Mouse (Mus musculus) stomach, embryonic 16.5 days (tissue): ENCODE measurements around the gene Megf8. TPM values are rescaled to one million over a fixed set of nuclear protein-coding genes. Genes with fewer than 3 reads are reported as not detected.

Source experiments
- ATAC-seq: fragments of 200-750 bp; cut with Nextera tagmentation; 2 replicates; pipeline ENCODE4 v1.8.0; 2017; ENCODE audit warnings: moderate number of reproducible peaks, moderate TSS enrichment; ENCODE audit not compliant: insufficient read depth, low FRiP score
- H3K27ac ChIP-seq: fragments of 300-500 bp; sonication (generic); 2 replicates; pipeline ENCODE4 v1.5.1; 2014; ENCODE audit warnings: low read length
- H3K27me3 ChIP-seq: fragments of 300-500 bp; sonication (generic); 2 replicates; pipeline ENCODE4 v1.6.1; 2014; ENCODE audit warnings: low read length, control low read depth, mixed read lengths; ENCODE audit not compliant: control insufficient read depth, insufficient read depth
- H3K36me3 ChIP-seq: fragments of 300-500 bp; sonication (generic); 2 replicates; pipeline ENCODE4 v1.6.1; 2014; ENCODE audit warnings: low read length; ENCODE audit not compliant: control insufficient read depth, insufficient read depth
- H3K4me1 ChIP-seq: fragments of 300-500 bp; sonication (generic); 2 replicates; pipeline ENCODE4 v1.6.1; 2014; ENCODE audit warnings: low read length, control low read depth, mixed read lengths; ENCODE audit not compliant: control insufficient read depth, insufficient read depth
- H3K4me2 ChIP-seq: fragments of 300-500 bp; sonication (generic); 2 replicates; pipeline ENCODE4 v1.6.1; 2014; ENCODE audit warnings: low read depth, low read length, mixed read lengths
- H3K4me3 ChIP-seq: fragments of 300-500 bp; sonication (generic); replicated peaks from 2 replicates; pipeline ENCODE4 v1.5.1; 2014; ENCODE audit warnings: mild to moderate bottlenecking, low read length
- H3K9ac ChIP-seq: fragments of 300-500 bp; sonication (generic); 2 replicates; pipeline ENCODE4 v1.6.1; 2014; ENCODE audit warnings: low read length
- H3K9me3 ChIP-seq: fragments of 300-500 bp; sonication (generic); replicated peaks from 2 replicates; pipeline ENCODE4 v1.6.1; 2016; ENCODE audit warnings: low read length, control low read depth; ENCODE audit not compliant: control insufficient read depth
- WGBS: fragments of 180-500 bp; shearing (Covaris S2); extraction: QIAGEN DNeasy Blood & Tissue Kit; methylation state at CpG from one replicate; pipeline ENCODE4 v1.1.7; 2014; 5-methylcytosine and 5-hydroxymethylcytosine counted together
- polyA plus RNA-seq: library from polyadenylated mRNA; unstranded; fragments of >200 nt; fragmentation: Nextera tagmentation; extraction: Ambion mirVana; gene quantifications from 2 replicates; pipeline ENCODE4 v1.2.1, GENCODE M21; 2015

Megf8 gene
- polyA plus RNA-seq, 1 experiment from 2014 or later, result 10.7 TPM

DNA sequence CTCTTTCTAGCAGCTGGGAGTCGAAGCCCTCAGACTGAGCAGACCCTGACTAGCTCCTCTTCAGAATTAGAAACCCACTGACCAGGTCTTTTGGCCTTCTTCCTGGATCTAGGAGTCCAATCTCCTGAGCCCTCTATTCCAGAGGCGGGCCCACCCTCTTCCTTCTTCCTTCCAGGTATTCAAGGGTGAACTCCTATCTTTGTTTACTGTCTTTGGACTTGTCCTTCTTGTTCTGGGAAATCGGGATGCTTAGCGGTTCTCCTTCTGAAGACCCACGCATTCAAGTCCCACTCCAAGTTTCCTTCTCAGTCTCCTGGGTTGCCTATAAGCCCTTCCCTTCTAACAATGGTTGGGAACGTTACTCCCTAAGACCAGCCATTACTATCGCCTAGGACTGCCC is 72.0 kb downstream of the Megf8 start:
- Histone ChIP-seq H3K27me3 (no peaks in the 10 kb centered on the region), H3K9ac (no peak overlapping the region), H3K4me2 (no peak overlapping the region), H3K36me3 (peaks cover 14% of the 10 kb centered on the region; the same call in 1 of the 2 replicates), H3K9me3 (no peaks in the 10 kb centered on the region), H3K27ac (no peak overlapping the region), H3K4me1 (peaks cover 39% of the 10 kb centered on the region), H3K4me3 (no peak overlapping the region)
- 80% methylated on average over 7 of the region's 7 CpGs for WGBS
- ATAC-seq, result no peak

DNA sequence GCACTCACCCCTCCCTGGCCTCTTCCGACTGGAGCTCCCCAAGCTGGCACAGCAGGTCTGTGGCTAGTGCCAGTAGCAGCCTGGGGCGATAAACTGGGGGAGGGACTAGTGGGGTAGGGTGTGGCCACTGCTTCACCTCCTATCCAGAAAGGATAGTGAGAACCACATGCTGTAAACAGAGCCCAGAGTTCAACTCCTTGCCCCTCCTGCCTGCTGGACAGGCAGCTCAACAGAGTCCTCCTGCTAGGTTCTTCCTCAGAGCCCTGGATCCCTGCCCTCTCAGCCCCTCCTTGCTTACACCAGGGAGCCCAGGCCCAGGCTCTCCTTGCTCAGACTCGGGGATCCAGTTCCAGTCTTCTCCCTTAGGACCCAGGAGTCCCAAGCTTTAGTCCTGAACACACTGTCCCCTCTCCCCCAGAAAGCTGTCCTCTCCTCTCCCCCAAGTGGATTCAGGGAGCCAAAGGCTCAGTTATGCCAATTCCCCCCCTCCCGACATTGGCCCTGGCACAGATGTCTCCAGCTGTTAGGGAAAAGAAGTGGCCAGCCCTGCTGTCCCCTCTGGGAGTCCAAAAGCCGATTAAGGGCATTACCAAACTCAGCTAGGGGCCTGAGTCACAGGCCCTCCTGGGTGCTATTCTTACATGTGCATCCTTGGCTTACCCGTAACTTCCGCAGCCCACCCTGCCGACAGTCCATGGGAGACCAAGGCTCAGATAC is 73.2 kb downstream of the Megf8 start:
- H3K4me2 ChIP-seq, result no peak overlapping the region; the same call in 1 of the 2 replicates
- peak overlapping the region; percentile 40 for H3K9ac ChIP-seq
- H3K4me3 ChIP-seq, result no peak overlapping the region
- H3K4me1 ChIP-seq, result peaks cover 48% of the 10 kb centered on the region
- peak; percentile 59; the same call in 1 of the 2 replicates for ATAC-seq
- peak overlapping the region; percentile 57 for H3K27ac ChIP-seq
- WGBS, result 43% methylated on average over 8 of the region's 8 CpGs
- peaks cover 9% of the 10 kb centered on the region; the same call in 1 of the 2 replicates for H3K36me3 ChIP-seq
- H3K9me3 ChIP-seq, result no peaks in the 10 kb centered on the region
- H3K27me3 ChIP-seq, result no peaks in the 10 kb centered on the region

DNA sequence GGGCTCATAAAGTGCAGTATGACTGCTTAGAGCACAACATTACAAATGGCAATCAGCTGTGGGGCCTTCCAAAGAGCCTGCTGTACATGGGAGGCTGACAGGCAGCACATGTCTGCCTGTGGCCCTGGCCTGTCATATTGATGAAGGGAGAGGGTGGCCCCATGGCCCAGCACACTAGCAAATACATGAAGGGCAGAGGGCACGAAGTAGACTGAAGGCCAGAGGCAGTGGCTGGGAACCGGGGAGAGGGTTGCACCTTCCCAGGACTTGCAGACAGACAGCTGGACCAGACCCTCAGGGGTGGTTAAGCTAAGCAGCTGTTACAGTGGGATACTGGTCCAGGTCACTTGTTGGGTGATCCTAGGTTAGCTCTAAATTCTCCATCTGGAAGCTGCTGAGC is 74.0 kb downstream of the Megf8 start:
- Histone ChIP-seq H3K4me3 (no peak overlapping the region), H3K4me1 (peaks cover 41% of the 10 kb centered on the region), H3K9me3 (no peaks in the 10 kb centered on the region), H3K27ac (peak overlapping the region; percentile 57; the same call in 1 of the 2 replicates), H3K9ac (peak overlapping the region; percentile 40), H3K27me3 (no peaks in the 10 kb centered on the region), H3K36me3 (peaks cover 9% of the 10 kb centered on the region; the same call in 1 of the 2 replicates), H3K4me2 (no peak overlapping the region; the same call in 1 of the 2 replicates)
- 25% methylated on average over 2 of the region's 2 CpGs for WGBS
- ATAC-seq, result no peak

DNA sequence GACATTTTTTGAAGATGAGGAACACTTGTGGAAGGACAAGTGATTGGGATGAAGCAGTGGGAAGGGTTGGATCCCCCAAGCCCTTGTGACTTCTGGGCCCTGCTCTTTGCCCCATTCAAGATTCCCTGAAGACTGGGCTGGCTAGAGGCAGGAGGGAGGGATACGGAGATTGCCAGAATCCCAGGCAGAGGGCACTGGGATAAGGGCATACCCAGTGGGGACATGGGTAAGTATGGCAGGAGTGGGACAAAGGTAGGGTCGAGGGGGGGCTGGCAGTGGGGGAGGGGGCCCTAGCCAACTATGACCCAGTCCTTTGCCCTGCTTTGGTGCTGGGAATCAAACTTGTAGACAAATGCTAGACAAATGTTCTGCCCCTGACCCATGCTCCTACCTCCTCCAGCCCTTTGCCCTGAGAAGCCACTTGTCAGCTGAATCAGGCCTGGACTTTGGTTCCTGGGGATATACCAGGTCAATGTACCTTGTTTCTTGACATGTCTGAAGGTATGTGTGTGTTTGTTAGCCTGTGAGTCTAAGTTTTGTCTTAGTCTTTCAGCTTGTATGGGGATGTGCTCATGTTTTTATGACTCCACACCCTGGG is 75.0 kb downstream of the Megf8 start:
- peaks cover 9% of the 10 kb centered on the region; the same call in 1 of the 2 replicates for H3K36me3 ChIP-seq
- H3K4me1 ChIP-seq, result peaks cover 39% of the 10 kb centered on the region
- H3K9me3 ChIP-seq, result no peaks in the 10 kb centered on the region
- H3K4me2 ChIP-seq, result no peak overlapping the region
- WGBS, result 69% methylated on average over 2 of the region's 2 CpGs
- no peak overlapping the region for H3K9ac ChIP-seq
- no peak overlapping the region for H3K27ac ChIP-seq
- no peak overlapping the region for H3K4me3 ChIP-seq
- ATAC-seq, result no peak
- H3K27me3 ChIP-seq, result no peaks in the 10 kb centered on the region

DNA sequence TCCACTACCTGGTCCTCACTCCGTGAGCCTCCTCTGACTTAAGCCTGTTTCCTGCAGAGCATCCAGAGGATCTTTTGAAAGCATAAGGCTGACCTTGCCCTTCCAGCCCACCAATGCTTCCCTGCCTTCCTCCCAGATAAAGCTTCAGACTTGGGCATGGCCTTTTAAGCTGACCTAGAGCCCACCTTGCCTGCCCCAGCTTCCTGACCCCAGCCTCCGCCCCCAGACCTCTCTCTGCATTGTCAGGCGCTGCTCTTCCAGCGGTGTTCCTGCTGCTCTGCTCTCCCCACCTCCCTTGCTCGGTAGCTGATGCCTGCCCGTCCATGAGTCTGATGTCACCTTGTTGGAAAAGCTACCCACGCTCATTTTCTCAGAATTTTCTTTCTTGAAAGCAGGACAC is 75.9 kb downstream of the Megf8 start:
- Histone ChIP-seq H3K27me3 (no peaks in the 10 kb centered on the region), H3K4me1 (peaks cover 39% of the 10 kb centered on the region), H3K27ac (no peak overlapping the region), H3K9me3 (no peaks in the 10 kb centered on the region), H3K4me3 (no peak overlapping the region), H3K4me2 (no peak overlapping the region), H3K9ac (no peak overlapping the region), H3K36me3 (peaks cover 9% of the 10 kb centered on the region; the same call in 1 of the 2 replicates)
- no peak for ATAC-seq
- 58% methylated on average over 7 of the region's 7 CpGs for whole genome bisulfite sequencing

DNA sequence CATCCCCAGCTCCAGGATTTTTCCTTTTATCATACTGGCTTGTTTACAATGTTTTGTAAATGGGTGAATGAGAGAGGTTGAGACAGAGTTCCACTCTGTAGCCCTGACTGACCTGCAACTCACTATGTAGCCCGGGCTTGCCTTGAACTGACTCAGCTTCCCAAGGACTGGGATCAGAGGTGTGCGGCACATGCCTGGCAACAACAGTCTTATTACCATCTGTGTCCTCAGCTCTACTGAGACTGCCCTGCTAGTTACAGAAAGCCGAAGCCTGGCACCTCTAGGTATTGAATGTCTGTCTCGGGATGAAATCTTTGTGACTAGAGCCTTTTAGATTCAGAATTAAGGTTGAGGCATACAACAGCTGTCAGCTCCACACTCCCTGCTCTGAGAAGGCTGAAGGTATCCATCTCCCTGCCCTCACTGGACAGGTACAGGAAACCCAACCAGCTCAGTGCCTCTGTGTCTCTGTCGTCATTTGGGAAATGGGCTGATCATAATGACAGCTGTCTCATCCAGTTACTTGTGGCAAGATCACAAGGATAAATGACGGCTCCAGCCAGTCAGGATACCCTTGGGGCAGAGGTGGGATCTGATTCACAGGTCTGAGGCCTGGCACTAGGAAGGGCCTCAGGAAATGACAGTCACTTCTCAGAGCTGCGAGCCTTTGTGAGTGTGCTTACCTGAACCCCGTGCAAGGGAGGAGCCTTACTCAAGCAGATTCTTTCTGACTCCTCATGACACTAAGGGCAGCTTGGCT is 76.7 kb downstream of the Megf8 start:
- WGBS, result 69% methylated on average over 8 of the region's 8 CpGs
- H3K27me3 ChIP-seq, result no peaks in the 10 kb centered on the region
- H3K36me3 ChIP-seq, result 0 out of 2 replicates have a peak, but pooled peaks cover under 1% of the 10 kb centered on the region
- ATAC-seq, result no peak
- H3K9me3 ChIP-seq, result no peaks in the 10 kb centered on the region
- no peak overlapping the region for H3K27ac ChIP-seq
- H3K4me3 ChIP-seq, result no peak overlapping the region
- H3K4me2 ChIP-seq, result no peak overlapping the region
- H3K4me1 ChIP-seq, result peaks cover 39% of the 10 kb centered on the region
- no peak overlapping the region for H3K9ac ChIP-seq

DNA sequence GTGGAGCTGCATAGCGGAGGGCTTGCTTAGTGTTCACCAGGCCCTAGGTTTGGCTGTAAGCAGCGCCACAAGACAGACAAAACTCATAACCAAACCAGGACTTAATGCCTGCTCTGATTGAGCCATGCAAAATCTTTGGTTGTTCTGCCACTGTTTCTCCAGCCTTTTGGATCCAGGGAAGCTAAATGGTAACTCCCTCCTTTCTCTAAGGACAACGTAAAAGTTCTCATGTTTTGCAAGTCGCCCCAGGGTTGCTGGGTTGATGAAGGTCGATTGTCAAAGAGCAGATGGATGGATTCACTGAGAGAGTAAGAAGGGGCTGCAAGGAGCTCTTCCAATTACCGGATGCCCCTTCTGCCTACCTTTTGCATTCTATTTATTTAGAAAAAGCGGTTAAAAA is 77.8 kb downstream of the Megf8 start:
- H3K4me1 ChIP-seq, result peaks cover 36% of the 10 kb centered on the region
- peak overlapping the region; percentile 71 for H3K27ac ChIP-seq

DNA sequence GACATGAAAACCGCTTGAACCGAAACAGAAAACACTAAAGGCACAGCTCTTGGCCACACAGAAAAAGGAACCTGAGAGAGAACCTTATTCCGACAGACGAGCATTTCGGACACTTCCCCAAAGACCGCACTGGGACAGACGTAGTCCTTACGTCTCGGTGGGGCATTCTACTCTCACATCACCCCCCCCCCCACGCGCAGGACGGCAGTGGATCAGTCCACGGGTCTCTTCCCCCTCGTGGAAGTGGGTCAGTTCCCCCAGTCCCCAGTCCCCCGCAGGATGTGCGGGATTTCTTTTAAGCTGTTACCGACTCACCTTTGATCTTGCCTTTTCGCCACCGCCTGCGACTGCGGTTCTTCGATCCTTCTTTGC is 78.2 kb downstream of the Megf8 start:
- no peaks in the 10 kb centered on the region for H3K27me3 ChIP-seq
- H3K4me1 ChIP-seq, result peaks cover 32% of the 10 kb centered on the region
- no peaks in the 10 kb centered on the region for H3K9me3 ChIP-seq
- ATAC-seq, result no peak
- peak overlapping the region; percentile 69 for H3K9ac ChIP-seq
- peak overlapping the region; percentile 64 for H3K4me2 ChIP-seq
- peak overlapping the region; percentile 71 for H3K27ac ChIP-seq
- H3K4me3 ChIP-seq, result peak overlapping the region; percentile 59
- WGBS, result under 1% methylated on average over 22 of the region's 22 CpGs
- H3K36me3 ChIP-seq, result no peaks in the 10 kb centered on the region

More for the DNA sequence above, 77.8 kb downstream of the Megf8 start:
- Histone ChIP-seq H3K4me2 (peak overlapping the region; percentile 64), H3K27me3 (no peaks in the 10 kb centered on the region), H3K9ac (peak overlapping the region; percentile 69), H3K36me3 (no peaks in the 10 kb centered on the region), H3K4me3 (peak overlapping the region; percentile 59), H3K9me3 (no peaks in the 10 kb centered on the region)
- ATAC-seq, result no peak
- 11% methylated on average over 7 of the region's 7 CpGs for WGBS
